In the genomic region with DNA sequence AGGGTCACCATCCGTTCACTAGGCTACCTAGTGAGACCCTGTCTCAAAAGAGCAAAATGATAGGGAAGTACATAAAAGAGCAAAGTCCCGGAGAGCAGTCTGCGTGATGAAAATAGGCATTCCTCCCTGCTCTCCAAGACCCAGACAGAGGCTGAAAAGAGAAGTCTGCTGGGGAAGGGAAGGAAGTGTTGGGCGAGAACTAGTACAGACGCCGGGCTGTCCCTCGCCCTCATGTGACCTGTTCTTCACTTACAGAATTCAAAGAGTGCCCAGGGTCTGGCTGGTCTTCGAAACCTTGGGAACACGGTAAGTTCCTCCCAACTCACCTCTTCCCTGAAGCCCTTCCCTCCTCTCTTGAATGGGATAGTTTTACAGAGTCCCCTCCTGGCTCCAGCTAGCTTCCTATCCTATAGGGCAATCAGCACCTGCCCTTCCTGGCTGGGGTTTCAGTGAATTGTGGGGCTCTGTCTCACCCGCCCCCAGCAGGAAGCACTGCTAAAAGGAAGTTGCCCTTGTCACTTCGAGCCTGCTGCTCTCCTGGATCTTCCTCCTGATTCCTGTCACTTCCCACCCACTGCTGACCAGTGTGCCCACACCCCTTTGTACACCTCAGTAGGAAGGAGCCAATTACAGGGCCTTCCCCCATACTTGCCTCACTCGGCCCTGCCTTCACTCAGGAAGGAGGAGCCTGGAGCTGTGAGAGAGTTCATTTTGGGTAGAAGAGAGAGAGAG, we compare ENCODE assay signal across 11 mouse cellular contexts. TPM values are rescaled to one million over a fixed set of nuclear protein-coding genes. Genes with fewer than 3 reads are reported as not detected.
A peak's percentile ranks its signal among the peaks of the same experiment; 100 is the strongest.
DNase-seq lines count a peak whose midpoint lies in the region; ATAC-seq lines count a peak whose summit lies in the region.
"Had no signal": no experiment of that assay in that cellular context is flagged by ENCODE, and none has a peak within 500 bp of the region (broad histone marks: within the 10 kb centered on the region; RNA-seq: fewer than 3 reads in every experiment).

No protein-coding gene starts in this region.

- H3K27ac ChIP-seq in macrophage = peak overlapping the region; percentile 89
- H3K27ac ChIP-seq in forebrain, embryonic 12.5 days = no peak overlapping the region
- H3K27ac ChIP-seq: forebrain, embryonic 13.5 days; hindbrain, embryonic 13.5 days had no signal

- no peak overlapping the region for H3K9ac ChIP-seq in forebrain, embryonic 12.5 days
- H3K9ac ChIP-seq: forebrain, embryonic 13.5 days; hindbrain, embryonic 13.5 days had no signal

- no peaks in the 10 kb centered on the region for H3K9me3 ChIP-seq in forebrain, embryonic 12.5 days
- H3K9me3 ChIP-seq: forebrain, embryonic 13.5 days; hindbrain, embryonic 13.5 days had no signal

- intact Hi-C loops in heart, postnatal 10 days (cut with DNase I) = no loop called here

- no peak overlapping the region; the same call in 1 of the 2 replicates for H3K4me3 ChIP-seq in macrophage (ENCODE audit: inconsistent target)
- no peak overlapping the region for H3K4me3 ChIP-seq in forebrain, embryonic 12.5 days (replicated peaks)
- H3K4me3 ChIP-seq: forebrain, embryonic 13.5 days; hindbrain, embryonic 13.5 days had no signal

- ATAC-seq in forebrain, embryonic 12.5 days (ENCODE audit: low FRiP score) = no peak
- ATAC-seq: forebrain, embryonic 13.5 days had no signal

- H3K4me1 ChIP-seq in forebrain, embryonic 12.5 days = peaks cover 32% of the 10 kb centered on the region

- peak; percentile 96 for DNase-seq in heart, adult 11 months
- no peak for DNase-seq in heart, postnatal 10 days
- peak; percentile 44 for DNase-seq in thymus, postnatal 0 days (ENCODE audit: low spot score)
- DNase-seq in thymus, postnatal 10 days (ENCODE audit: low spot score in 2 of 2) = no peak
- DNase-seq in urinary bladder, postnatal 10 days (ENCODE audit: low spot score) = no peak
- DNase-seq in cerebellum, adult 18-20 months = no peak
- DNase-seq: cerebellum, postnatal 36 days had no signal

- no peaks in the 10 kb centered on the region for H3K79me2 ChIP-seq in macrophage (ENCODE audit: inconsistent target)

- H3K4me2 ChIP-seq in forebrain, embryonic 12.5 days = no peak overlapping the region
- H3K4me2 ChIP-seq: forebrain, embryonic 13.5 days; hindbrain, embryonic 13.5 days had no signal

- 2% methylated on average over 12 of the region's 12 CpGs for WGBS in macrophage (ENCODE audit: missing documents)
- 67% methylated on average over 12 of the region's 12 CpGs for WGBS in forebrain, embryonic 12.5 days

- peaks cover 7% of the 10 kb centered on the region; the same call in 1 of the 2 replicates for H3K36me3 ChIP-seq in macrophage (ENCODE audit: inconsistent target)
- peaks cover 10% of the 10 kb centered on the region for H3K36me3 ChIP-seq in forebrain, embryonic 12.5 days (replicated peaks)
- H3K36me3 ChIP-seq: hindbrain, embryonic 13.5 days had no signal

- H3K27me3 ChIP-seq in forebrain, embryonic 12.5 days = peaks cover 56% of the 10 kb centered on the region

RNA-seq across cellular contexts. Expression of a gene that starts 12.5 kb away (rescaled TPM):
- not detected for total RNA-seq in heart, postnatal 10 days (2021)
- polyA plus RNA-seq in thymus, postnatal 0 days (2015; fragmentation: Nextera tagmentation; extraction: Ambion mirVana) = not detected in 2 replicates
- not detected for total RNA-seq in macrophage (2018; cell fraction: chromatin; rRNA removed)
- not detected for total RNA-seq in macrophage (2018; cell fraction: cytosol; rRNA removed)
- not detected for total RNA-seq in macrophage (2018; cell fraction: nucleus; rRNA removed)
- not detected in 3 replicates for polyA plus RNA-seq in macrophage (2018)
- polyA plus RNA-seq in forebrain, embryonic 12.5 days (2016; fragmentation: Nextera tagmentation; extraction: Ambion mirVana) = 0.27 and 0.33 TPM in 2 replicates

RNA-seq across cellular contexts. Expression of a gene that starts 18.0 kb away (rescaled TPM):
- 10 to 100 TPM; 15.5 to 21.3 TPM for total RNA-seq in heart, postnatal 10 days (2021)
- polyA plus RNA-seq in thymus, postnatal 0 days (2015; fragmentation: Nextera tagmentation; extraction: Ambion mirVana) = 1.2 and 2.0 TPM in 2 replicates
- 1 to 10 TPM in 1 of 26 experiments, not detected in 25; 2.3 TPM for total RNA-seq in macrophage (2018; cell fraction: chromatin; rRNA removed)
- not detected for total RNA-seq in macrophage (2018; cell fraction: cytosol; rRNA removed)
- total RNA-seq in macrophage (2018; cell fraction: nucleus; rRNA removed) = not detected
- not detected in 3 replicates for polyA plus RNA-seq in macrophage (2018)
- 0.58 and 0.73 TPM in 2 replicates for polyA plus RNA-seq in forebrain, embryonic 12.5 days (2016; fragmentation: Nextera tagmentation; extraction: Ambion mirVana)

RNA-seq across cellular contexts. Expression of a gene that starts 22.2 kb away (rescaled TPM):
- total RNA-seq in heart, postnatal 10 days (2021) = 100 to 1,000 TPM; 102 to 150 TPM
- 7.4 and 13.1 TPM in 2 replicates for polyA plus RNA-seq in thymus, postnatal 0 days (2015; fragmentation: Nextera tagmentation; extraction: Ambion mirVana)
- 1 to 10 TPM in 8 of 26 experiments, under 1 TPM in 13, not detected in 5; 0.37 to 3.1 (median 0.86) TPM for total RNA-seq in macrophage (2018; cell fraction: chromatin; rRNA removed)
- total RNA-seq in macrophage (2018; cell fraction: cytosol; rRNA removed) = 1 to 10 TPM in 23 of 26 experiments, under 1 TPM in 3; 0.47 to 2.5 (median 1.4) TPM
- total RNA-seq in macrophage (2018; cell fraction: nucleus; rRNA removed) = 1 to 10 TPM in 20 of 26 experiments, under 1 TPM in 5, not detected in 1; 0.35 to 6.1 (median 1.5) TPM
- 0.59 to 3.4 TPM (median 2.0 TPM) in 3 replicates for polyA plus RNA-seq in macrophage (2018)
- 10.2 and 14.6 TPM in 2 replicates for polyA plus RNA-seq in forebrain, embryonic 12.5 days (2016; fragmentation: Nextera tagmentation; extraction: Ambion mirVana)

RNA-seq across cellular contexts. Expression of a gene that starts 24.3 kb away (rescaled TPM):
- under 1 TPM; 0.10 to 0.12 TPM for total RNA-seq in heart, postnatal 10 days (2021)
- 0.05 and 0.10 TPM in 2 replicates for polyA plus RNA-seq in thymus, postnatal 0 days (2015; fragmentation: Nextera tagmentation; extraction: Ambion mirVana)
- under 1 TPM in 9 of 26 experiments, not detected in 17; 0.31 to 0.88 (median 0.60) TPM for total RNA-seq in macrophage (2018; cell fraction: chromatin; rRNA removed)
- under 1 TPM in 2 of 26 experiments, not detected in 24; 0.03 to 0.10 TPM for total RNA-seq in macrophage (2018; cell fraction: cytosol; rRNA removed)
- 1 to 10 TPM in 1 of 26 experiments, under 1 TPM in 5, not detected in 20; 0.20 to 1.1 (median 0.42) TPM for total RNA-seq in macrophage (2018; cell fraction: nucleus; rRNA removed)
- 0.06 TPM in 1 of 3 replicates, not detected in the others for polyA plus RNA-seq in macrophage (2018)
- polyA plus RNA-seq in forebrain, embryonic 12.5 days (2016; fragmentation: Nextera tagmentation; extraction: Ambion mirVana) = 0.14 and 0.36 TPM in 2 replicates
- polyA plus RNA-seq: forebrain, embryonic 13.5 days had no signal

RNA-seq across cellular contexts. Expression of a gene that starts 24.3 kb away (rescaled TPM):
- 10 to 100 TPM; 18.1 TPM for total RNA-seq in heart, postnatal 10 days (2021)
- 52.3 and 53.4 TPM in 2 replicates for polyA plus RNA-seq in thymus, postnatal 0 days (2015; fragmentation: Nextera tagmentation; extraction: Ambion mirVana)
- total RNA-seq in macrophage (2018; cell fraction: chromatin; rRNA removed) = 10 to 100 TPM in 3 of 26 experiments, 1 to 10 TPM in 23; 1.3 to 18.0 (median 5.5) TPM
- total RNA-seq in macrophage (2018; cell fraction: cytosol; rRNA removed) = 10 to 100 TPM; 12.9 to 29.2 (median 20.3) TPM
- total RNA-seq in macrophage (2018; cell fraction: nucleus; rRNA removed) = 10 to 100 TPM in 22 of 26 experiments, 1 to 10 TPM in 4; 6.6 to 28.0 (median 14.0) TPM
- polyA plus RNA-seq in macrophage (2018) = 13.3 to 20.0 TPM (median 18.3 TPM) in 3 replicates
- 69.6 and 69.9 TPM in 2 replicates for polyA plus RNA-seq in forebrain, embryonic 12.5 days (2016; fragmentation: Nextera tagmentation; extraction: Ambion mirVana)

Comparison
In these comparisons a context has a peak if more than half of its experiments do, and no peak if none do; other contexts are left out.
1. DNase-seq: peak in heart, adult 11 months (single experiment) and thymus, postnatal 0 days (single experiment); none in heart, postnatal 10 days (0 of 2), thymus, postnatal 10 days (0 of 2), urinary bladder, postnatal 10 days (single experiment) and cerebellum, adult 18-20 months (0 of 2).